Mouse (Mus musculus) neural tube, embryonic 12.5 days (tissue): ENCODE data around the gene Oca2. TPM values are rescaled to one million over a fixed set of nuclear protein-coding genes. Genes with fewer than 3 reads are reported as not detected.

Experiments used
- ATAC-seq: fragments of 200-750 bp; cut with Nextera tagmentation; 2 replicates; pipeline ENCODE4 v1.8.0; 2017; ENCODE audit warnings: low read depth, mild to moderate bottlenecking, moderate TSS enrichment, moderate library complexity; ENCODE audit not compliant: low FRiP score
- H3K27ac ChIP-seq: fragments of 300-500 bp; sonication (generic); 2 replicates; pipeline ENCODE4 v1.5.1; 2016
- H3K27me3 ChIP-seq: fragments of 300-500 bp; sonication (generic); replicated peaks from 2 replicates; pipeline ENCODE4 v1.6.1; 2016; ENCODE audit warnings: mild to moderate bottlenecking
- H3K36me3 ChIP-seq: fragments of 300-500 bp; sonication (generic); 2 replicates; pipeline ENCODE4 v1.6.1; 2016; ENCODE audit warnings: mild to moderate bottlenecking
- H3K4me1 ChIP-seq: fragments of 300-500 bp; sonication (generic); 2 replicates; pipeline ENCODE4 v1.6.1; 2016
- H3K4me2 ChIP-seq: fragments of 300-500 bp; sonication (generic); replicated peaks from 2 replicates; pipeline ENCODE4 v1.6.1; 2016; ENCODE audit warnings: mild to moderate bottlenecking
- H3K4me3 ChIP-seq: fragments of 300-500 bp; sonication (generic); 2 replicates; pipeline ENCODE4 v1.5.1; 2016
- H3K9ac ChIP-seq: fragments of 300-500 bp; sonication (generic); 2 replicates; pipeline ENCODE4 v1.6.1; 2016; ENCODE audit warnings: mild to moderate bottlenecking
- H3K9me3 ChIP-seq: fragments of 300-500 bp; sonication (generic); 2 replicates; pipeline ENCODE4 v1.6.1; 2016; ENCODE audit warnings: mild to moderate bottlenecking
- WGBS: fragments of 180-500 bp; shearing (Covaris S2); methylation state at CpG from one replicate; pipeline ENCODE4 v1.1.7; 2016; 5-methylcytosine and 5-hydroxymethylcytosine counted together
- polyA plus RNA-seq: library from polyadenylated mRNA; unstranded; fragments of >200 nt; fragmentation: Nextera tagmentation; extraction: Ambion mirVana; gene quantifications from 2 replicates; pipeline ENCODE4 v1.2.1, GENCODE M21; 2016

The Oca2 gene
- polyA plus RNA-seq, 1 experiment from 2014 or later = 0.15 TPM

DNA sequence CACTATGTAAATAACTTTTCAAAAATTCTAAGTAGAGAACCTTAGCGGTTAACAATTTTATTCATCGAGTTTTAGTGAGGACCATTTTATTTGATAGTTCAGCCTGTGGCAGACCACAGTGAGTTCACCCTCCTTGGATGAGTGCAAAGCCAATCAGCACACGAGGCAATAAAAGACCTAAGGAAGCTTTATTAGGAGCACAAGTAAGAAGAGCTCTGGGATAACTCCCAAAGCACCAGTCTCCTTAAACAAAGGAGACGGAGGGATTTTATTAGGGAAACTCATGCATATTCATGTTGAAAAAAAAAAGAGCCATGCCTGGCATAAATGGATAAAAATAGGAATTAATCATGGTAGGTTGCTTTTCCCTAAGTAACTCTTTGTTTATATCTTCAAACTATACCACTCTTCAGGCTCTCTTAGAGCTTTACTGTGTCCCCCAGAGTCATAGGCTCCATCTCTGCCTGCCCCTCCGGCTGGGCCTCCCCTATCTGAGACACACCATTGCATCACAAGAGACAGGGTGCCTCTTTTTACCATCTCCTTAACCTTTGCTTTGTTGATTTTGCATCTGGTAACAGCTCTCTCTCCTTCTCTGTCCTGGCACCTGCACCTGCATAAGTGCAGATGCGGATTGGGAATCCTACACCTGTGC lies 178.7 kb downstream of the Oca2 start:
- whole genome bisulfite sequencing = 44% methylated on average over 6 of the region's 6 CpGs
- no peaks in the 10 kb centered on the region for H3K4me1 ChIP-seq
- no peak overlapping the region for H3K4me2 ChIP-seq
- no peaks in the 10 kb centered on the region for H3K9me3 ChIP-seq
- H3K36me3 ChIP-seq = no peaks in the 10 kb centered on the region
- H3K9ac ChIP-seq = no peak overlapping the region
- peak; percentile 72 for ATAC-seq
- no peak overlapping the region for H3K4me3 ChIP-seq
- no peak overlapping the region for H3K27ac ChIP-seq
- H3K27me3 ChIP-seq = no peaks in the 10 kb centered on the region

DNA sequence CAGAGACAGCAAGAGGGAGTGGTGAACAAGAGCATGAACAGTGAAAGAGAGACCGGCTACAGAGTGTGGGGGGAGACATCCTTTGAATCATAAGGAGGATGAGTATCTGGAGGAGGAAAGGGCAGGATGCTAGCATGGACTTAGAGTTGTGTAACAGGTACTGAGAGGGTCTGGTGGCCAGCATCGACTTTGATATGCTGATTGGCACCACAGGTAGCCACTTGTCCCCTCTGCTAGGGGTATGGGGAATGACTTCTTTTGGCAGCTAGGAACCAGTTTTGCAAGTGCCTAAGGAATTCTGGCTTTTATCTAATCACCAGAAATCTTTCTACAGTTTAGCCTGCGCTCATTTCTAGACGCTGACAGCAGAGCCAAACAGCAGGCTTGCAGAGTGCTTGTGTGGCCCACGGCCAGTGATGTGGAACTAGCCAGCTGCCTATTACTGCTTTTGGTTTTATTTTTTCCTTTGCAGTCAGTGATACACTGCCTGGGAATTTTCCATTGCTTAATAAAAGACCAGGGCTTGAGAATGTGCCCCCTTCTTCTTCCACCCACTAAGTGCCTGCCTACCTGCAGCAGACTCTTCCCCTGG lies 179.8 kb downstream of the Oca2 start:
- H3K4me1 ChIP-seq = no peaks in the 10 kb centered on the region
- H3K27me3 ChIP-seq = no peaks in the 10 kb centered on the region
- no peak overlapping the region for H3K9ac ChIP-seq
- H3K4me3 ChIP-seq = no peak overlapping the region
- H3K36me3 ChIP-seq = no peaks in the 10 kb centered on the region
- 28% methylated on average over 5 of the region's 5 CpGs for WGBS
- no peak for ATAC-seq
- H3K9me3 ChIP-seq = no peaks in the 10 kb centered on the region
- H3K27ac ChIP-seq = no peak overlapping the region
- H3K4me2 ChIP-seq = no peak overlapping the region

DNA sequence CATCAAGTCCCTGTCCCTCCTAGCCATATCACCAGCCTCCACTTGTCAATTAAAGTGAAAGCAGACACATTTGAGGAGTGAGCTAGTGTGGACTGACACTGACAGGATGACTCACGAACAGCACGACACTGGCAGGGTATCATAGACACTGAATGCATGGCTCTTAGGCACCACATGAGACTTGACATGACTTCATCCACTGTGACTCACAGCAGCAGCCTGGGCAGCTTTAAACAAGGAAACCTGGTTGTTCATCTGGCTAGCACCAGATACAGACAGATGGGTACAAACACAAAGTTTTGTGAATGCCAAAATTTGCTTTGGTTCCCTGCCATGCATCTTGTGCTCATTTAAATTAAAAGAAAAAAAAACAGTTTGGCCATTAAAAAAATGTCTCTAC lies 182.4 kb downstream of the Oca2 start:
- H3K9ac ChIP-seq = no peak overlapping the region
- H3K4me3 ChIP-seq = no peak overlapping the region
- no peak for ATAC-seq
- H3K36me3 ChIP-seq = no peaks in the 10 kb centered on the region
- no peaks in the 10 kb centered on the region for H3K9me3 ChIP-seq
- WGBS = 77% methylated on average over 2 of the region's 2 CpGs
- H3K4me1 ChIP-seq = no peaks in the 10 kb centered on the region
- H3K27me3 ChIP-seq = no peaks in the 10 kb centered on the region
- H3K27ac ChIP-seq = no peak overlapping the region
- no peak overlapping the region for H3K4me2 ChIP-seq

DNA sequence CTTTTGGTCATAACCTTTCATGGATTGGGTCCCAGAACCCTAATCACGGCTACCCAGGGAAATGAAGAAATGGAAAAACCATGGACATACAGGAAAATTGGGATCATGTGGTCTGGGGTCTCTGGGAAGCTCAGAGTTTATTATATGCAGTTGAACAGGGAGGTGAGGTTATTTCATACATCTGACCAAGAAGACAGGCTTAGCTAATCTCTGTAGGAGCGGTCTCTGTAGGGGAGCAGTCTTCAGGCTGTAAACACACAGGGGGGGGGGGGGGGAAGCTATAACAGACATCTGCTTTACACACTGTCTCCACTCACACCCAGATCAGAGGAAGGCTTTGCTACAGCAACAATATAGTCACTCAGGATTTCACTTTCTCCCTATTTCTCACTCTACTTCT lies 184.0 kb downstream of the Oca2 start:
- no peaks in the 10 kb centered on the region for H3K9me3 ChIP-seq
- no peak for ATAC-seq
- no peak overlapping the region for H3K4me2 ChIP-seq
- H3K27ac ChIP-seq = no peak overlapping the region
- no peaks in the 10 kb centered on the region for H3K36me3 ChIP-seq
- no peaks in the 10 kb centered on the region for H3K27me3 ChIP-seq
- 90% methylated on average over 2 of the region's 2 CpGs for WGBS
- no peak overlapping the region for H3K9ac ChIP-seq
- H3K4me1 ChIP-seq = no peaks in the 10 kb centered on the region
- H3K4me3 ChIP-seq = no peak overlapping the region

DNA sequence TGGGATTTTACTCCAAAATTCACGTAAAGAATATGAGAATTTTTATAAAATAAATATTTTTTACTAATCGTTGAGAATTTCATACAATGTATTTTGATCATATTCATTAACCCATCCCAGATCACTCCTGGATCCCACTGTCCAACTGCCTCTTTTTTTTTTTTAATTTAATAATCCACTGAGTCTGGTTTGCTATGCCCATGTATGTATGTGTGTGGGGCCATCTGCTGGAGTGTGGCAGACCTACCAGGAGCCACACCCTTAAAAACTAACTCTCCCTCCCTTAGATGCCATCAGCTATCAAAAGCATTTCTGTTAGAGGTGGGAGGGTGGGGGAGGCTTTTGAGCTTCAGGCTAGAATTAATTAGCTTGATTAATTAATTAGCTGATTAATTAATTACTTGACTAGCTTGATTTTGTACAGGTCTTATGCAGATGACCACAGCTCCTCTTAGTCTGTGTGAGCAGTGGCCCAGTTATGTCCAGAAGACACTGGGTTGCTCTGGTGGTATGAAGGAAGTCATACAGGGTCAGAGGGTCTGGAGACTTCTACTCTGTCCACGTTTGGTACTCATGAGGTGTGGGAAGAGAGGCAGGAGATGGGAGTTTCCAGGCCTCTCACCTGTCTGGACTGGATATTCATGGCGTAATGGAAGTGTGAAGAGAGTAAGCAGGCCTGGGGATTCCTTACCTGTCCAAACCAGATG lies 221.4 kb downstream of the Oca2 start:
- Histone ChIP-seq H3K27me3 (no peaks in the 10 kb centered on the region), H3K9me3 (no peaks in the 10 kb centered on the region), H3K27ac (no peak overlapping the region), H3K4me3 (no peak overlapping the region), H3K36me3 (no peaks in the 10 kb centered on the region), H3K4me1 (no peaks in the 10 kb centered on the region), H3K9ac (no peak overlapping the region), H3K4me2 (no peak overlapping the region)
- WGBS = 77% methylated on average over 4 of the region's 4 CpGs
- ATAC-seq = no peak

DNA sequence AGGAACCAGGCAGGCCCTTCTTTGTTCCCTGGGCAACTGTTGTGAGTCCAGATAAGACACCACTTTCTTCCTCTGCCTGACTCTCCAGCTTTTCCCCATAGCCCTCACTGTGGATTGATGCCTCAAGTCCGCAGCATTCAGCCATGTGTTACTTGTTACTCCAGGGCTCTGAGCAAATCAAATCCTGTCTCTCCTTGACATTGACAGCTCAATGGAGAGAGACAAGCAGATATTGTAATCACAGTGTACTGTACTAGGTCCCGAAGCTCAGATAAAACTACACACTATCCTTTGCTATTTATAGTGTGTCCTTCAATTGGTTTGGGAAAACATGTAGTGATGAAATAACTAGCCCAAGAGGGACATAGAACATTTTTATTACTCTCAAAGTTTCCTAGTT lies 258.7 kb downstream of the Oca2 start:
- Histone ChIP-seq H3K36me3 (no peaks in the 10 kb centered on the region), H3K9me3 (no peaks in the 10 kb centered on the region), H3K9ac (no peak overlapping the region), H3K27me3 (no peaks in the 10 kb centered on the region), H3K4me1 (no peaks in the 10 kb centered on the region), H3K4me3 (no peak overlapping the region), H3K4me2 (no peak overlapping the region), H3K27ac (no peak overlapping the region)
- WGBS = 82% methylated on average over 2 of the region's 2 CpGs
- no peak for ATAC-seq

DNA sequence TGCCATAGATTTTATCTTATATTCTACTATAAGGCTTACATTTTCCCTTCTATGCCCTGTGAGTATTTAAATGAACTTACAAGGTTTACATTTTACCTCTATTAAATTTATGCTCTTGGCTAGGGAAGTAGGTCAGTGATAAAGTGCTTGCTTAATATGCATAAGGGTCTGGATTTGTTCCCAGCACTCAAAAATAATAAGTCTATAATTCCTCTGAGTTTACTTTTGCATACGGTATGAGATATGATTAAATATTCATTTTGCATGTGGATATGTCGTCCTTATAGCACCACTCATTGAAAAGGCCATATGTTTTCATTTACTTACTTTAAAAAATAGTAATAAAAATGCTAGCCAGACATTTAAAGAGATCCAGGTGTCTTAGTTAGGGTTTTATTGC lies 259.8 kb downstream of the Oca2 start:
- Histone ChIP-seq H3K9ac (no peak overlapping the region), H3K27ac (no peak overlapping the region), H3K4me1 (no peaks in the 10 kb centered on the region), H3K9me3 (no peaks in the 10 kb centered on the region), H3K36me3 (no peaks in the 10 kb centered on the region), H3K4me2 (no peak overlapping the region), H3K4me3 (no peak overlapping the region), H3K27me3 (no peaks in the 10 kb centered on the region)
- no peak for ATAC-seq
- WGBS = 76% methylated on average over 2 of the region's 2 CpGs

DNA sequence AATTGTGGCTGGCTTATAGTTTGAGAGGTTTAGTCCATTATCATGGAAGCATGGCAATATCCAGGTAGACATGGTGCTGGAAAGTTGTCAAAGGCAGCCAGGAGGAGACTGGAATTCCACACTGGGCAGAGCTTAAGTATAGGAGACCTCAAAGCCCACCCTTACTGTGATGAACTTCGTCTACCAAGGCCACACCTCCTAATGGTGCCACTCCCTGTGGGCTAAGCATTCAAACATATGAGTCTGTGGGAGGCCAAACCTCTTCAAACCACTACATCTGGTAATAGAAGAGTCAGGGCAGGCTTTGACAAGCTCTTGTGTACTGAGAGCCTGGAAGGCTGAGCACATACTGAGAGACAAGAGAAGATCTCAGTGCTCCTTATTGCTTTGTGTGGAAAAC lies 260.2 kb downstream of the Oca2 start:
- Histone ChIP-seq H3K27ac (no peak overlapping the region), H3K9ac (no peak overlapping the region)
- 55% methylated on average over 1 of the region's 1 CpGs for WGBS

DNA sequence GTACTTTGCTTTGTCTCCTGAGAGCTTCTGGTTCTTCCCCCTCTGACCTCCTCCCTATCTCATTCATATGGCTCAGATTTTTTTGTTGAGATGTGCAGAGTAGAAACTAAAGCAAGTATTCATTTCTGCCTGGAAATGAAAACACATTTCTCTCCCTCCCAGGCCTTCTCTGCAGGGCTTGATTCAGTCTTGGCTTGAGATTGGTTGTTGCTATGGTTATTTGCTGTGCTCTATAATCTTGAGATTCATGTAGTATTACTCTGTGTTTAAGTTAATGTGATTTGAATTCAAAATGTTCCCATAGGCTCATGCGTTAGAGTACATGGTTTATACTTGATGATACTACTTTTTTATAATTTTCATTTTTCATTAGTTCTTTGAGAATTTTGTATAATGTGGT lies 260.9 kb downstream of the Oca2 start:
- ATAC-seq = no peak
- H3K27me3 ChIP-seq = no peaks in the 10 kb centered on the region
- H3K4me2 ChIP-seq = no peak overlapping the region
- H3K9me3 ChIP-seq = no peaks in the 10 kb centered on the region
- 89% methylated on average over 1 of the region's 1 CpGs for WGBS
- no peak overlapping the region for H3K9ac ChIP-seq
- H3K4me1 ChIP-seq = no peaks in the 10 kb centered on the region
- no peaks in the 10 kb centered on the region for H3K36me3 ChIP-seq
- H3K4me3 ChIP-seq = no peak overlapping the region
- no peak overlapping the region for H3K27ac ChIP-seq

More for the DNA sequence above, 260.2 kb downstream of the Oca2 start:
- Histone ChIP-seq H3K4me3 (no peak overlapping the region), H3K4me1 (no peaks in the 10 kb centered on the region), H3K27me3 (no peaks in the 10 kb centered on the region), H3K9me3 (no peaks in the 10 kb centered on the region), H3K36me3 (no peaks in the 10 kb centered on the region), H3K4me2 (no peak overlapping the region)
- no peak for ATAC-seq

DNA sequence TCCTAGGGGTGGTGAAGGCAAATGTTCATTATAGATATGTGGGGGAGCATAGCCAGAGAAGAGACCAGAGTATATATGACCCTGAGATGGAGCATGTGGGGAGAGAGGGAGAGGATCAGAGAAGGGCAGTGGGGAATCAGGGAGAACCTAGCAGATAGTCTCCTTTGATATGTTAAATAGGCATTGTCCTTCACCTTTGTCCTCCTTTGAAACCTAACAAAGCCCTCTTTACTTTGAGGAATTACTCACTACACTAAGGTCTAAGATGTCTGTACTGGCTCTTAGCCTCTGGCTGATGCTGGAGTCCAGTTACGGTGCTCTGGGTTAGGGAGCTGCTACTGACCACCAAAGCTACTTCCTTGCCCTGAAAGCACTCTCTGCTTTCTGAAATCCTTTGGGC lies 279.0 kb downstream of the Oca2 start:
- WGBS = 8% methylated on average over 1 of the region's 1 CpGs
- H3K4me2 ChIP-seq = no peak overlapping the region
- no peak overlapping the region for H3K4me3 ChIP-seq
- H3K36me3 ChIP-seq = no peaks in the 10 kb centered on the region
- H3K27me3 ChIP-seq = no peaks in the 10 kb centered on the region
- H3K27ac ChIP-seq = no peak overlapping the region
- no peak for ATAC-seq
- no peaks in the 10 kb centered on the region for H3K9me3 ChIP-seq
- H3K9ac ChIP-seq = no peak overlapping the region
- H3K4me1 ChIP-seq = no peaks in the 10 kb centered on the region

DNA sequence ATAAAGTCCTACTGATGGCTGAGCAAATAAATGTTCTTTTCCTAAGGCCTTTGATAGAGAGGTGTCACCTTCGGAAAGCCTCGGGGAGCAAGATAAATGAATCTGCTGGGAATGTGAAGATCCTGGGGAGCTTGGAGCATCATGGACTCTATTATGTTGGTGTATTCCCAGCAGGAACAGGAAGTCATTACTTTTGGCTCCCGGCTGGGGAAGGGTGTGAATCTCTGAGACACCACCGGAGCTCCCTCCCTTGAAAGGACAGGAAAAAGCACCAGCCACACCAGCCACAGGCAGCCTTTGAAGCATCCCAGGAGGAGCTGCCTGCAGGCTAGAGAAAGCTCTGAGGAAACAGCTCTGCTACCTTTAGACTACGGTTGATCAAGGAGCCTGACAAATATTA lies 280.2 kb downstream of the Oca2 start:
- no peak overlapping the region for H3K4me2 ChIP-seq
- 6% methylated on average over 5 of the region's 5 CpGs for WGBS
- H3K4me1 ChIP-seq = no peaks in the 10 kb centered on the region
- ATAC-seq = no peak
- H3K27ac ChIP-seq = no peak overlapping the region
- H3K27me3 ChIP-seq = no peaks in the 10 kb centered on the region
- no peaks in the 10 kb centered on the region for H3K36me3 ChIP-seq
- H3K9me3 ChIP-seq = no peaks in the 10 kb centered on the region
- H3K9ac ChIP-seq = no peak overlapping the region
- H3K4me3 ChIP-seq = no peak overlapping the region

DNA sequence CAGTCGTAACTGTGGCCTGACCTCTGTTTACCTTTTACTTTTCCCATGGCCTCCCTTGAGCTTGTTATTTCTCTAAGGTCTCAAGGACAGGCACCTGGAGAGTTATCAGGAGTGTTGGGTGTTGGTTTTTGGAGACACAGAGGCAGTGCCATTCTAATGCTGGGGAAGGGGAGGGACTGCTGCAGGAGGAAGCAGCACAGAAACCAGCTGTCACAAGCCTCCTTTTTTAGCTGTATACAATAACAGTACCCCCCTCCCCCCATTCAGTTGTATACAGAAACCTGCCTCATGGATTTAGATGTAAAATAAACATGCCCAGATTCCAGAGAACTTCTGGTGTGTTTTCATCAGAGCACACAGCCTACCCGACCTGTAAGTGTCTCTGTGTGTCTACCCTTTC lies 295.3 kb downstream of the Oca2 start:
- Histone ChIP-seq H3K4me2 (no peak overlapping the region), H3K4me1 (no peaks in the 10 kb centered on the region), H3K36me3 (no peaks in the 10 kb centered on the region), H3K27me3 (no peaks in the 10 kb centered on the region), H3K27ac (no peak overlapping the region), H3K9ac (no peak overlapping the region), H3K4me3 (no peak overlapping the region), H3K9me3 (no peaks in the 10 kb centered on the region)
- WGBS = 70% methylated on average over 2 of the region's 2 CpGs
- no peak for ATAC-seq

DNA sequence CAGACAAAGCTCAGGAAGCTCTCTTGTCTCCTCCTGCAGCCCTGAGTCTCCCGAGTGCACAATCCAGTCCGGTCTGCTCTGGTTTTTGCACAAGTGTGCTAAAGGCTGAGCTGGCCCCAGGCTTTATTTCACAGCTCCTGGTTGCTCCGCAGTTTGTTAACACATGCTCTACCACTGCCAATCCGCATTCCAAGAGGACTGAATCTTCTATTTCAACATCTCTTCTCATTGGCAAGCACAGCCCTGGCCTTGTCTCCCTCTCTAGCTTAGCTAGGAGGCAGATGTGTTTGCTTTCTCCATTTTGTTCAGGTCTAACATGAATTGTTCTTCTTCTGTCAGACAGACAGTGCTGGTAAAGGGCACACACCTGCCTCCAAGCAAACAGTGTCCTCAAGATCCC lies 309.7 kb downstream of the Oca2 start:
- no peaks in the 10 kb centered on the region for H3K4me1 ChIP-seq
- no peaks in the 10 kb centered on the region for H3K27me3 ChIP-seq
- WGBS = 81% methylated on average over 4 of the region's 4 CpGs
- H3K9me3 ChIP-seq = no peaks in the 10 kb centered on the region
- no peaks in the 10 kb centered on the region for H3K36me3 ChIP-seq
- no peak overlapping the region for H3K4me3 ChIP-seq
- H3K27ac ChIP-seq = no peak overlapping the region
- ATAC-seq = no peak
- H3K4me2 ChIP-seq = no peak overlapping the region
- no peak overlapping the region for H3K9ac ChIP-seq
